22 mouse cellular contexts compared by ENCODE assay signal in genomic region chr1:168455178-168455577, GRCm38 (mm10). TPM values are rescaled to one million over a fixed set of nuclear protein-coding genes. Genes with fewer than 3 reads are reported as not detected.
A peak's percentile ranks its signal among the peaks of the same experiment; 100 is the strongest.
DNase-seq lines count a peak whose midpoint lies in the region; ATAC-seq lines count a peak whose summit lies in the region.
"Had no signal": no experiment of that assay in that cellular context is flagged by ENCODE, and none has a peak within 500 bp of the region (broad histone marks: within the 10 kb centered on the region; RNA-seq: fewer than 3 reads in every experiment).

No protein-coding gene starts in this region.

- ATAC-seq in frontal cortex, adult (ENCODE audit: low TSS enrichment) = peak; percentile 78; the same call in 1 of the 2 replicates
- ATAC-seq: activated CD4-positive, CD25-positive, alpha-beta regulatory T cell, adult 4 months; forebrain, embryonic 13.5 days; forebrain, embryonic 16.5 days; hindbrain, postnatal 0 days; inflammation-experienced regulatory T-cells, adult 6 months; intestine, embryonic 16.5 days had no signal

- peak; percentile 16 for DNase-seq in cerebellum, postnatal 10 days
- DNase-seq in cerebellum, adult 11-12 months = no peak
- DNase-seq in frontal cortex, adult 2 months (ENCODE audit: extremely low spot score in 1 of 2, low spot score in 1 of 2) = no peak
- peak; percentile 9 for DNase-seq in heart, adult 11 months
- no peak for DNase-seq in heart, adult 18-20 months
- DNase-seq in right cerebral cortex, postnatal 25 days = no peak
- DNase-seq in left cerebral cortex, postnatal 36 days (ENCODE audit: low spot score in 2 of 2) = no peak
- DNase-seq: adrenal gland, adult 8-10 months; adrenal gland, postnatal 25 days; cerebellum, adult 11 months; cerebellum, adult 8-10 months; heart, adult 2 months; heart, postnatal 14 days; heart, postnatal 4 days; kidney, adult 18-20 months had no signal

- intact Hi-C loops in left cerebral cortex, postnatal 36 days (cut with DNase I) = no loop called here

RNA-seq across cellular contexts. Expression of gene Pbx1, which starts 23.1 kb away (rescaled TPM):
- 125 and 130 TPM in 2 replicates for polyA plus RNA-seq in frontal cortex, adult 2 months (2012; rRNA removed)
- 10 to 100 TPM; 49.2 to 51.9 TPM for total RNA-seq in heart, adult 18-20 months (2021)
- total RNA-seq in left cerebral cortex, postnatal 36 days (2021) = 100 to 1,000 TPM; 137 to 149 TPM

Comparison
In these comparisons a context has a peak if more than half of its experiments do, and no peak if none do; other contexts are left out.
1. DNase-seq: peak in cerebellum, postnatal 10 days (2 of 2) and heart, adult 11 months (single experiment); none in cerebellum, adult 11-12 months (single experiment), frontal cortex, adult 2 months (0 of 2), heart, adult 18-20 months (0 of 2), right cerebral cortex, postnatal 25 days (single experiment) and left cerebral cortex, postnatal 36 days (0 of 2).